Mouse (Mus musculus) monocyte, adult 2 months (primary cell): ENCODE measurements at regions not wholly inside any gene's neighbourhood (a gene's known extent, or its start where the extent isn't known, plus 50 kb on each side); places are given as distances from the start of the nearest gene placed in this dataset.

Experiments
- DNase-seq, 2 experiments: peaks; one replicate each; pipeline ENCODE4 v3.0.0; 2022; ENCODE audit warnings: low spot score in 2 of 2, low read depth in 1 of 2

DNA sequence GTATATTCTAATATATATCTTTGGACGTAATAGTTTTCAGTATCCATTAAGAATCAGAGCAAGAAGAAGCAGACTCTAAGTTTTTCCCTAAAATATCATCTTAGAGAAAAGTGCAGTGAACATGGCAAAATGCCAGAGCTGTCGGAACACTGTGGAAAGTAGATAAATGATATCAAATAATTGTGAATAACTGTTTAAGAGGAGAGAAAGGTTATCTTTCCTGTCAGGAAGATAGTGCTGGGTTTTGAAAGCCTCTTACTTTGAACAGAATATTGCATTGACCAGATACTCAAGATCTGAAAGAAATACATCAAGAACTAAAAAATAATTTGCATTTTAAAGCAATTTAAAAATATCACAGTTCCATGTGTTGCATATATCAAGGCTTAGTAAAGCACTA lies 1549.2 kb downstream of the Pcdh18 start:
- no peak for DNase-seq

GRCm38 (mm10) chr3:48194300-48194699 lies 1562.8 kb downstream of the Pcdh18 start:
- DNase-seq: no peak

DNA sequence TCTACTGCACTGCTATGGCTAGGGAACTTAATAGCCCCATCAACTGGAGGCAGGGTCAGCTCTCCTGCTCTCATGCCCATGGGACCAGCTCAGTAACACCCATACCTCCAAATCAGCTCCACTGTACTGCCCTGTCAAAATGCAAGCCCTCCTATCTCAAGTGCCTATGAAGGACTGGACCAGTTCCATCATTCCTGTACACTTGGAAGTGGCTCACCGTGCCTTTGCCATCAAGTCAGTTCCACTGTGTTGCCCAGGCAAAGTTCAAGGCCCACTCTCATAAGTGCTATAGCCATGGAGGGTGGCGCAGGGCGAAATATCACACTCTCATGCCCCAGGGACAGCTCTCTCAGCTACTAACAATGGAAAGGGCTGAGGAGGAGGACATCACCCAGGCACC lies 1612.2 kb downstream of the Pcdh18 start:
- no peak for DNase-seq

DNA sequence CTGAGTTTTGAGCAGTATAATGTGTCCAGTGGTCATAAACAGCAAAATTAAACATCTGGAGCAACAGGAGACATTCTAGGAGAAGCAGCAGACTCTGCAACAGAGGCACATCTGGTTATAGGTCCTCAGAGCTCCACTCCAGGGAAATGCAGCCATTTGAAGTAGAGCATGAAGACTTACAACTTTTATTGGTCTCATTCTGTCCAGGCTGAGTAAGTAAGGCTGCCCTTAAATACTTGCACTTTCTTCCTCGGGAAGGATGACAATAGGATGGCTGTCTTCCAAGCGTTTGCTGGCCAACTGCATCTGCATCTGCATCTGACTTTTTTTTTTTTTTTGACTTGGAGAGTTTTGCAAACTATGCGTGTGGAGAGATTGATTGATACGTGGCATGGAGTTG lies 1622.2 kb downstream of the Pcdh18 start:
- no peak for DNase-seq

- DNase-seq: no peak
Observed at GRCm38 (mm10) chr3:48124263-48124662, 1632.9 kb downstream of the Pcdh18 start.

- no peak for DNase-seq
Observed at GRCm38 (mm10) chr3:48100847-48101246, 1652.8 kb upstream of the Pabpc4l start.

- peak; percentile 16 to 40 for DNase-seq
Observed at GRCm38 (mm10) chr3:48080616-48081015, 1632.6 kb upstream of the Pabpc4l start.

DNA sequence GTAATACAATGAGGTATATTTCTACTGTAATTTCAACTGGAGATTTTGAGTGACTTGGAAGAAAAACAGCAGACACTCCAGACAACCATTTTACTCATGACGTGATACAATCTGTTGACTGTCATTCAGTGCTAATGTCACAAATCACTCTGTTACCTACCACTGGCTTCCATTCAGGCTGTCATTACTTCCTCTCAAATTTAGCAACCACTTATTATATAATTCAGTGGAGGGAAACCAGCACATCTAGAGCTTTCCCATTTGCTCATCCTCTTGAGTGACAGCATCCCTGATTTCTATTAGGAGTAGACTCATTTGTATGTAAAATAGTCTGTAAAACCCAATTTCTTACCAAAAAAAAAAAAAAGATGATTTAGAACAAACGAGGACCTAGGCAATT lies 1627.3 kb upstream of the Pabpc4l start:
- DNase-seq: no peak

DNA sequence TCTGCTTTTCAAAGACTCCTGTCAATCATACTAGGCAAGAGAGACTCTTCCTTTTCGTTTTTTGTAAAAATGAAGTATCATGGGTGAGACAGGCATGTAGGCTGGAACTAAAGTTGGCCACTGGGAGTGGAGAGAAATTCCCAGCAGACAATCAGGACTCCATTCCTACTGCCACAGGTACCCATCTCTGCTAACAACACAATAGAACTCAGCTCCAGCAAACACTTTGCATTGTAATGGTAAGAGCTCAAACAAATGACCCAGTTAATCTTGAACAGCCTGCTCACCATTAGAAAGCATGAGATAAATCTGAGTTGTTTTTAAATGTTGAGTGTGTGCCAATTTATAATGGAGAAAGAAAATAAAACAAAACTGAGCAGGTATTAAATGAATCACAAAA lies 1620.6 kb upstream of the Pabpc4l start:
- no peak for DNase-seq
